Mouse (Mus musculus) liver, embryonic 13.5 days (tissue): ENCODE data around the gene Ldhc. TPM values are rescaled to one million over a fixed set of nuclear protein-coding genes. Genes with fewer than 3 reads are reported as not detected.
"Not testable (repeated sequence)": the region's sequence is repeated elsewhere in the genome, so short reads cannot be mapped to it uniquely, and the experiment has no call there.

ENCODE experiments used
- ATAC-seq: fragments of 200-750 bp; cut with Nextera tagmentation; 2 replicates; pipeline ENCODE4 v1.8.0; 2017; ENCODE audit warnings: low read depth, mild to moderate bottlenecking, moderate number of reproducible peaks, moderate library complexity
- DNase-seq: peaks from one replicate; pipeline ENCODE4 v3.0.0; 2022
- H3K27ac ChIP-seq: fragments of 300-500 bp; sonication (generic); 2 replicates; pipeline ENCODE4 v1.5.1; 2015; ENCODE audit warnings: moderate library complexity, mild to moderate bottlenecking, inconsistent platforms
- H3K27me3 ChIP-seq: fragments of 300-500 bp; sonication (generic); 2 replicates; pipeline ENCODE4 v1.6.1; 2015; ENCODE audit warnings: mild to moderate bottlenecking, inconsistent platforms
- H3K36me3 ChIP-seq: fragments of 300-500 bp; sonication (generic); 2 replicates; pipeline ENCODE4 v1.6.1; 2015; ENCODE audit warnings: mild to moderate bottlenecking, inconsistent platforms
- H3K4me1 ChIP-seq: fragments of 300-500 bp; sonication (generic); replicated peaks from 2 replicates; pipeline ENCODE4 v1.6.1; 2015; ENCODE audit warnings: inconsistent platforms
- H3K4me2 ChIP-seq: fragments of 300-500 bp; sonication (generic); 2 replicates; pipeline ENCODE4 v1.6.1; 2015; ENCODE audit warnings: inconsistent platforms, mild to moderate bottlenecking, moderate library complexity
- H3K4me3 ChIP-seq: fragments of 300-500 bp; sonication (generic); replicated peaks from 2 replicates; pipeline ENCODE4 v1.5.1; 2015; ENCODE audit warnings: mild to moderate bottlenecking, inconsistent platforms
- H3K9ac ChIP-seq: fragments of 300-500 bp; sonication (generic); 2 replicates; pipeline ENCODE4 v1.6.1; 2015; ENCODE audit warnings: mild to moderate bottlenecking, inconsistent platforms
- H3K9me3 ChIP-seq: fragments of 300-500 bp; sonication (generic); replicated peaks from 2 replicates; pipeline ENCODE4 v1.6.1; 2016; ENCODE audit warnings: inconsistent platforms
- WGBS: fragments of 180-500 bp; shearing (Covaris S2); methylation state at CpG from one replicate; pipeline ENCODE4 v1.1.7; 2015; ENCODE audit not compliant: insufficient replicate concordance; 5-methylcytosine and 5-hydroxymethylcytosine counted together
- polyA plus RNA-seq: library from polyadenylated mRNA; unstranded; fragments of >200 nt; fragmentation: Nextera tagmentation; extraction: Ambion mirVana; gene quantifications from 2 replicates; pipeline ENCODE4 v1.2.1, GENCODE M21; 2015

Gene Ldhc
- polyA plus RNA-seq, 1 experiment from 2014 or later = 0.55 TPM

- no peak overlapping the region for H3K4me2 ChIP-seq
- H3K27ac ChIP-seq = no peak overlapping the region
- DNase-seq (no peak), ATAC-seq (no peak)
- H3K4me3 ChIP-seq = no peak overlapping the region
- H3K27me3 ChIP-seq = no peaks in the 10 kb centered on the region
- no peaks in the 10 kb centered on the region for H3K36me3 ChIP-seq
- no peak overlapping the region for H3K9ac ChIP-seq
- peaks cover 1% of the 10 kb centered on the region; the same call in 1 of the 2 replicates for H3K4me1 ChIP-seq
- H3K9me3 ChIP-seq = no peaks in the 10 kb centered on the region
- WGBS = 25% methylated on average over 4 of the region's 4 CpGs
Measured at GRCm38 (mm10) chr7:46871988-46872387, 11.0 kb downstream of the Ldhc start.

DNA sequence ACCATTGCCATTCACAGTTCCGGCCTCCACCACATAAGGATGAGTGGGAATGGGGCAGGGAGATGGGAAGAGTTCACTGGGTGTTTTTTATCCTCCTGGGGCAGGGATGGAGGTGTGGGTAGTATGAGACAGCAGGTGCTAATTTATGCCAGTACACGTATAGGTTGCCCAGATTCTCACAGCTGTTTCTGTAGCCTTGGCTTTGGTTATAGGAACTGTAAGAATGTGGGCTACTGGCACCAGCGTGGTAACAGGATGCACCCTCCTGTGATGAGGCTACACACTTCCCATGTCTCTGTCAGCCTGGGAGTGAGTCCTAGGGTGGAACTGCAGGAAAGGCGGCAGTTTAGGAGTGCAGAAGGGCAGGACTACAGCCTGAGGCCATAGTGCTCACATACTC, 15.8 kb downstream of the Ldhc start:
- Histone ChIP-seq H3K9ac (no peak overlapping the region), H3K27me3 (no peaks in the 10 kb centered on the region), H3K4me2 (no peak overlapping the region), H3K4me1 (peaks cover 9% of the 10 kb centered on the region; the same call in 1 of the 2 replicates), H3K36me3 (no peaks in the 10 kb centered on the region), H3K4me3 (no peak overlapping the region), H3K9me3 (no peaks in the 10 kb centered on the region), H3K27ac (no peak overlapping the region)
- WGBS = 47% methylated on average over 4 of the region's 4 CpGs
- DNase-seq (no peak), ATAC-seq (no peak)

DNA sequence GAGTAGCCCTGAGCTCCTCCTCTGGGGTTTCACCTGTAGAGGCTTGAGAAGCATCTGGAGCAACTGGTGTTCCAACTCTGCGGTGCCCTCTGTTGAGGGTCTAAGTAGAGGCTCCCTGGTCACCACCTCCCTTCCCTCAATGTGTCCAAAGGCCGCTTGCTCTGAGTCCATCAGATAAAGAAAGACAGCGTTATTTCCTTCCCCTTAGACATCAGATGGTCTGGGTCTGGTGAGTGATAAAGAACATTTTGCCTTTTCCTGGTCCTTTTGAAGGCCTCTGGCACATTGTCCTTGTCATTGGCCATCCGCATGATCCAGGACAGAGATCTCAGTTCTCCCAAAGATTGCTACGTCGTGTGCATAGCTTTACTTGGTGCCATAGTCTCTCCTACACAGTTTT, 16.3 kb downstream of the Ldhc start:
- no peaks in the 10 kb centered on the region for H3K36me3 ChIP-seq
- 19% methylated on average over 6 of the region's 6 CpGs for WGBS
- H3K4me2 ChIP-seq = no peak overlapping the region
- no peak for DNase-seq
- no peak overlapping the region for H3K4me3 ChIP-seq
- peaks cover 9% of the 10 kb centered on the region; the same call in 1 of the 2 replicates for H3K4me1 ChIP-seq
- no peaks in the 10 kb centered on the region for H3K9me3 ChIP-seq
- no peak overlapping the region for H3K9ac ChIP-seq
- no peak for ATAC-seq
- H3K27me3 ChIP-seq = no peaks in the 10 kb centered on the region
- no peak overlapping the region for H3K27ac ChIP-seq

DNA sequence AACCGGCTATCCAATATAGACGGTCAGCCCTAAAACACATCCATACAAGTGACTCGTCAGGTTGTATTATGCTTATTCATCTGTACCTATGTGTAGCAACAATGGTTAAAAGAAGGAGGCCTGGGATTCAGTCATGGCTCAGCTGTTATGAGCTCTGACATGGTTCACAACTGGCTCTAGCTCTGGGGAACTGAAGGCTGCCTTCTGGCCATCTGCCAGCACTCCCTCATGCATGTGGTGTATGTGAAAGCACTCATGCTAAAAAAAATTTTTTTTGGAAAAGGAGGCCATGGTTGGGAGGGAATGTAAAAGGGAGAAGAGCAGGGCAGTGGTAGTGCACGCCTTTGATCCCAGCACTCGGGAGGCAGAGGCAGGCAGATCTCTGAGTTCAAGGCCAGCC, 18.8 kb downstream of the Ldhc start:
- no peak for ATAC-seq
- Histone ChIP-seq H3K9me3 (no peaks in the 10 kb centered on the region), H3K27me3 (no peaks in the 10 kb centered on the region), H3K36me3 (peaks cover 1% of the 10 kb centered on the region), H3K4me1 (peaks cover 29% of the 10 kb centered on the region), H3K4me3 (no peak overlapping the region), H3K9ac (no peak overlapping the region), H3K4me2 (no peak overlapping the region), H3K27ac (no peak overlapping the region)
- DNase-seq = no peak
- WGBS = 77% methylated on average over 5 of the region's 5 CpGs

DNA sequence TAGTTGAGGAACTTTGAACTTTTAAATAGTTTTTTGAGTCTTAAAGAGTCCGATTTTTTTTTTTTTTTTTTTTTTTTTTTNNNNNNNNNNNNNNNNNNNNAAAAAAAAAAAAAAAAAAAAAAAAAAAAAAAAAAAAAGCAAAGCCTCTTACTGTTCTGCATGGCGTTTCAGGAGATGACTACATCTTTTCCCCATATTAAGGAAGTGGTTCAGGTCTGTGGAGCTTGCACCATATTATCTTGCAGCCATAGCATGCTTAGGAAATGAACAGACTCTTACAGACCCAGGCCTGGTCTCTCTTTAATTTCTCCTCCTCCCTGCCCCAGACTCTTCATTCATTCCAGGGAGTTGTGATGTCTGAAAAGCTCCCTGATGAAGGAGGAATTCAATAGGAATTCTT, 20.0 kb downstream of the Ldhc start:
- Histone ChIP-seq H3K9me3 (no peaks in the 10 kb centered on the region), H3K9ac (no peak overlapping the region), H3K36me3 (peaks cover 12% of the 10 kb centered on the region), H3K27ac (no peak overlapping the region), H3K4me1 (peaks cover 31% of the 10 kb centered on the region), H3K27me3 (no peaks in the 10 kb centered on the region), H3K4me3 (no peak overlapping the region), H3K4me2 (no peak overlapping the region)
- no peak for DNase-seq
- 58% methylated on average over 2 of the region's 2 CpGs for WGBS
- ATAC-seq = no peak

DNA sequence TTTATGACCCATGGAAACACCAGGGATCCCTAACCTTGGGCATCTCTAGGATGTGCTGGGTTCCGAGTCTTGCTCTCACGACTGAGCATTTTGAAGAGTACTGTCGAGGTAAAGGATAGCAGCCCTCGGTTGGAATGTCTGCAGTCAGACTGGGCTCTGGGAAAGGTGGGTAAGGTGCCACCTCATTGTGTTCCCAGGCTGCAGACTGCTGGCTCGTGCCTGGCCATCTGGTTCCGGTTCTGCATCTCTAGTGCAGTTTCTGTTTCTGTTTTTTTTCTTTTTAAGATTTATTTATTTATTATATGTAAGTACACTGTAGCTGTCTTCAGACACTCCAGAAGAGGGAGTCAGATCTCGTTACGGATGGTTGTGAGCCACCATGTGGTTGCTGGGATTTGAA, 20.9 kb downstream of the Ldhc start:
- Histone ChIP-seq H3K4me1 (peaks cover 30% of the 10 kb centered on the region), H3K36me3 (peaks cover 19% of the 10 kb centered on the region)
- not testable (repeated sequence) for H3K27me3 ChIP-seq, H3K27ac ChIP-seq, DNase-seq, H3K9me3 ChIP-seq, H3K4me2 ChIP-seq, H3K4me3 ChIP-seq, H3K9ac ChIP-seq, ATAC-seq
- WGBS = 81% methylated on average over 8 of the region's 8 CpGs

DNA sequence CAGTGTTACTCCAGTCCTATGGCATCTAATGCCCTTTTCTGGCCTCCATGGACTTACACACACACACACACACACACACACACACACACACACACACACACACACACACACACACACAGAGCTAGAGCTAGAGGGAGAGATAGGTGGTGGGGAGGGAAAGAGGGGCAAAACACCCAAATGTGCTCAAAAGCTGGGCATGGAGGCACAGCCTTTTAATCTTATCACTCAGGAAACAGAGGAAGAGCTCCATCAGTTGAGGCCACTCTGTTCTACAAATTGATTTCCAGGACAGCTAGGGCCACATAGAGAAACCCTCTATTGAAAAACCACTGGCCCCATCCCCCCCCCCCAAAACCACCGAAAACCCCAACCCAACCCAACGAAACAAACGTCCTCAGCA, 22.3 kb downstream of the Ldhc start:
- DNase-seq (no peak), ATAC-seq (peak; percentile 59)
- H3K36me3 ChIP-seq = peaks cover 33% of the 10 kb centered on the region
- H3K4me2 ChIP-seq = no peak overlapping the region
- WGBS = 15% methylated on average over 3 of the region's 3 CpGs
- no peaks in the 10 kb centered on the region for H3K9me3 ChIP-seq
- H3K27me3 ChIP-seq = no peaks in the 10 kb centered on the region
- no peak overlapping the region for H3K4me3 ChIP-seq
- peaks cover 22% of the 10 kb centered on the region for H3K4me1 ChIP-seq
- H3K9ac ChIP-seq = no peak overlapping the region
- H3K27ac ChIP-seq = peak overlapping the region; percentile 47

- no peak for DNase-seq
- ATAC-seq = no peak
- no peaks in the 10 kb centered on the region for H3K27me3 ChIP-seq
- 60% methylated on average over 3 of the region's 3 CpGs for WGBS
- no peak overlapping the region for H3K9ac ChIP-seq
- no peaks in the 10 kb centered on the region for H3K9me3 ChIP-seq
- H3K4me2 ChIP-seq = no peak overlapping the region
- peaks cover 71% of the 10 kb centered on the region for H3K36me3 ChIP-seq
- H3K4me1 ChIP-seq = no peaks in the 10 kb centered on the region; the same call in 1 of the 2 replicates
- H3K4me3 ChIP-seq = no peak overlapping the region
- H3K27ac ChIP-seq = no peak overlapping the region
Measured at GRCm38 (mm10) chr7:46895511-46895910, 34.5 kb downstream of the Ldhc start.

DNA sequence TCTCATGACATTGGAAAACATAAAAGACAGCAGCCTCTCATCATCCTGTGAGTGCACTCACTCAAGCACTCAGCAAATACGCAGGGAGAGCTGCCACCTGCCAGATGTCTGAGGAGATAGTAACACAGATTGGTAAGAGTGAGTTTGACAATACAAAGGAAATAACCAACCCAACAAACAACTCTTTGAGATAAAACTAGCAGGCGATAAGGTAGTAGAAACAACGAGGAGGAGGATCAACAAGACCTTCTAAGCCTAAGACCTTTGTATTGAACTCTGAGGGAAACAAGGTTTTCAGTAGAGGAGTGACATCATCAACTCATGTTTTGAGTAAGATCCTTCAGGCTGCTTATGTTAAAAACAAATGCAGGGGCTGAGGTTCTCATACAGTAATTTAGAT, 38.3 kb downstream of the Ldhc start:
- WGBS = 29% methylated on average over 3 of the region's 3 CpGs
- no peak overlapping the region for H3K4me2 ChIP-seq
- H3K36me3 ChIP-seq = peaks cover 63% of the 10 kb centered on the region
- ATAC-seq (no peak), DNase-seq (no peak)
- H3K4me3 ChIP-seq = no peak overlapping the region
- no peaks in the 10 kb centered on the region for H3K9me3 ChIP-seq
- H3K27me3 ChIP-seq = no peaks in the 10 kb centered on the region
- H3K9ac ChIP-seq = no peak overlapping the region
- no peaks in the 10 kb centered on the region; the same call in 1 of the 2 replicates for H3K4me1 ChIP-seq
- no peak overlapping the region for H3K27ac ChIP-seq

- 87% methylated on average over 3 of the region's 3 CpGs for WGBS
- Histone ChIP-seq H3K9ac (no peak overlapping the region), H3K4me3 (no peak overlapping the region), H3K27ac (no peak overlapping the region), H3K4me2 (no peak overlapping the region), H3K36me3 (peaks cover 63% of the 10 kb centered on the region), H3K9me3 (no peaks in the 10 kb centered on the region), H3K4me1 (peaks cover 4% of the 10 kb centered on the region), H3K27me3 (no peaks in the 10 kb centered on the region)
- no peak for ATAC-seq
- no peak for DNase-seq
Measured at GRCm38 (mm10) chr7:46911250-46911649, 50.2 kb downstream of the Ldhc start.

DNA sequence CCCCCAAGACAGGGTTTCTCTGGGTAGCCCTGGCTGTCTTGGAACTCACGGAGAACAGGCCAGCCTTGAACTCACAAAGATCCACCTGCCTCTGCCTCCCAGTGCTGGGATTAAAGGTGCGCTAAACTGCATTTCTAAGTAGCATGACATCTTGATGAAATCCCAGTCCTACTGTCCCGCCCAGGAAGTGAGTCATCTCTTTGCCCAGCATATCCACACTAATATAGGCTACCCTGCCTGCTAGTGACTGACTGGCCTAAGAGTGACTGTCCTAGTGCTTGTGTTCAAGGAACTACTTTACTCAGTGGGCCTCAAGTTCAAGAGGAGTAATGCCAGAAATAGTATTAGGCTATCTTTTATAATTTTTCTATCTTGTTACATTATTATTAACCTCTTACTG, 55.4 kb downstream of the Ldhc start:
- Histone ChIP-seq H3K4me3 (no peak overlapping the region), H3K27ac (no peak overlapping the region), H3K27me3 (no peaks in the 10 kb centered on the region), H3K9ac (no peak overlapping the region), H3K4me2 (no peak overlapping the region), H3K9me3 (no peaks in the 10 kb centered on the region), H3K4me1 (peaks cover 39% of the 10 kb centered on the region), H3K36me3 (peaks cover 15% of the 10 kb centered on the region)
- ATAC-seq (no peak), DNase-seq (no peak)
- WGBS = 79% methylated on average over 3 of the region's 3 CpGs

DNA sequence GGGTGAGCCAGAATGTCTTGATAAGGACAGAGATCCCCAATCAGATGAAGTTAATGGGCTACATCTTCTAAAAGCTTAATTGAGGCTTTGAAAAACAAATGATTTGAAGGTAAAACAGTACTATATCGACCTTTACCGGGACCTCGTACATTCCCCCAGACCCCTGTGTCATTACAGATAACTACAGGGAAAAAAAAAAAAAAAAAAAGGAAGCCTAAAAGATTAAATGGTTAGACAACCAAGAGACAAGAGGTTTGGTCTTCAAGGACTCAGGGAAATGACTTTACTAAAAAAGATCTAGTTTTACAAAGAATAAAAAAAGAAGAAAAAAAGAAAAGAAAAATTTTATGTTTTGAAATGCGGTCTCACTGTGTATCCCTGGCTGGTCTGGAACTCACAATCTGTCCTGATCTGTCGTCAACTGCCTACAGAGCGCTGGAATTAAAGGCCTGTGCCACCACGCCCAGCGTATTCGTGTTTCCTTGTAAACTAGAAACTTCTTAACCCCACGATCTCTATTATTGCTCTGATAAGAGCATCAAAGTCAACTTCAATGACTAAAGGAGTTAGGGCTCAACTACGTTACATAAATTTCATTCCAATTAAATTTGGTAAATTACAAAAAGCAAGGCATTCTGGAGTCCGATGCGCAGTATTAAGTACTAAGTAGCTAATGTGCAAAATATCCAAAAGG, 57.8 kb downstream of the Ldhc start:
- H3K27me3 ChIP-seq = no peaks in the 10 kb centered on the region
- ATAC-seq = no peak
- H3K27ac ChIP-seq = peak overlapping the region; percentile 93
- peaks cover 2% of the 10 kb centered on the region; the same call in 1 of the 2 replicates for H3K36me3 ChIP-seq
- WGBS = 5% methylated on average over 13 of the region's 13 CpGs
- H3K9ac ChIP-seq = peak overlapping the region; percentile 93
- H3K4me3 ChIP-seq = peak overlapping the region; percentile 94
- H3K4me2 ChIP-seq = peak overlapping the region; percentile 83
- H3K4me1 ChIP-seq = peaks cover 39% of the 10 kb centered on the region
- no peak for DNase-seq
- H3K9me3 ChIP-seq = no peaks in the 10 kb centered on the region
